Mouse (Mus musculus) kidney, embryonic 14.5 days (tissue): ENCODE measurements around the gene Inmt. TPM values are rescaled to one million over a fixed set of nuclear protein-coding genes. Genes with fewer than 3 reads are reported as not detected.

Experiments used
- ATAC-seq: fragments of 200-750 bp; cut with Nextera tagmentation; 2 replicates; pipeline ENCODE4 v1.8.0; 2017; ENCODE audit warnings: moderate number of reproducible peaks, mild to moderate bottlenecking, moderate TSS enrichment, moderate library complexity; ENCODE audit not compliant: low FRiP score, low TSS enrichment
- H3K27ac ChIP-seq: fragments of 300-500 bp; sonication (generic); 2 replicates; pipeline ENCODE4 v1.5.1; 2014; ENCODE audit warnings: low read depth, mild to moderate bottlenecking, low read length, moderate library complexity, mixed read lengths
- H3K27me3 ChIP-seq: fragments of 300-500 bp; sonication (generic); 2 replicates; pipeline ENCODE4 v1.6.1; 2014; ENCODE audit warnings: mild to moderate bottlenecking, low read length; ENCODE audit not compliant: control insufficient read depth, insufficient read depth
- H3K36me3 ChIP-seq: fragments of 300-500 bp; sonication (generic); 2 replicates; pipeline ENCODE4 v1.6.1; 2014; ENCODE audit warnings: low read length, mixed read lengths; ENCODE audit not compliant: control insufficient read depth, insufficient read depth
- H3K4me1 ChIP-seq: fragments of 300-500 bp; sonication (generic); 2 replicates; pipeline ENCODE4 v1.6.1; 2014; ENCODE audit warnings: low read length, mixed read lengths; ENCODE audit not compliant: control insufficient read depth, insufficient read depth
- H3K4me2 ChIP-seq: fragments of 300-500 bp; sonication (generic); replicated peaks from 2 replicates; pipeline ENCODE4 v1.6.1; 2014; ENCODE audit warnings: low read depth, mild to moderate bottlenecking, low read length
- H3K4me3 ChIP-seq: fragments of 300-500 bp; sonication (generic); 2 replicates; pipeline ENCODE4 v1.5.1; 2014; ENCODE audit warnings: mild to moderate bottlenecking, low read length
- H3K9ac ChIP-seq: fragments of 300-500 bp; sonication (generic); 2 replicates; pipeline ENCODE4 v1.6.1; 2014; ENCODE audit warnings: low read depth, mild to moderate bottlenecking, low read length, moderate library complexity
- H3K9me3 ChIP-seq: fragments of 300-500 bp; sonication (generic); 2 replicates; pipeline ENCODE4 v1.6.1; 2016; ENCODE audit warnings: low read length; ENCODE audit not compliant: control insufficient read depth
- WGBS: fragments of 180-500 bp; shearing (Covaris S2); extraction: QIAGEN DNeasy Blood & Tissue Kit; methylation state at CpG from one replicate; pipeline ENCODE4 v1.1.7; 2014; 5-methylcytosine and 5-hydroxymethylcytosine counted together
- polyA plus RNA-seq: library from polyadenylated mRNA; unstranded; fragments of >200 nt; fragmentation: Nextera tagmentation; extraction: Ambion mirVana; gene quantifications from 2 replicates; pipeline ENCODE4 v1.2.1, GENCODE M21; 2014

Gene Inmt
- polyA plus RNA-seq, 1 experiment from 2014 or later: 3.6 TPM

DNA sequence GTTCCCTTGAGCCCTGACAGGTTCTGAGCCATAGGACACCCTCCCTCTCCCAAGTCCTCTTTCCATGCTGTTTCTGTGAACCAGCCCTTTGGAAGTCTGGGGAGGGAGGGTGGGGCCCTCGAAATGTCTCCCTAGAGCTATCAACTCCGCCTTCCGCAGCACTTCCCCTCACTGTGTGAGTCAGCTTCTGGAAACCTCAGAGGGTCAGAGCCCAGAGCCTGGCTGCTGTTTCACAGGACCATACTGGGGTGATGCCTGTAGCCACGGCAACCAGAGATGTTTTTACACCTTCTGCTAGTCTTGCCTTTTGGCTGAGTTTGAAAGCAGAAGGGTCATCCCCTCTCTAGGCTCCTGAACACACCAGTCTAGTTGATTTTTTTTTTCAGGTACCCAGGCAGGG is 51.8 kb downstream of the Inmt start:
- Histone ChIP-seq H3K36me3 (no peaks in the 10 kb centered on the region), H3K4me3 (no peak overlapping the region), H3K27me3 (peaks cover 22% of the 10 kb centered on the region), H3K27ac (no peak overlapping the region), H3K9ac (no peak overlapping the region), H3K4me2 (no peak overlapping the region), H3K4me1 (no peaks in the 10 kb centered on the region), H3K9me3 (no peaks in the 10 kb centered on the region)
- WGBS: 30% methylated on average over 4 of the region's 4 CpGs
- ATAC-seq: no peak

Other genes starting within 250 kb of the Inmt start
- gene Nod1, start 202.4 kb downstream of the Inmt start, polyA plus RNA-seq: 1.8 and 3.6 TPM in 2 replicates
- 8.9 and 10.8 TPM in 2 replicates for gene Ggct, start 182.1 kb downstream of the Inmt start, polyA plus RNA-seq
- 105 and 153 TPM in 2 replicates for gene Gars, start 137.0 kb downstream of the Inmt start, polyA plus RNA-seq
- not detected in 2 replicates for gene Crhr2, start 42.0 kb downstream of the Inmt start, polyA plus RNA-seq
- gene Mindy4, start 28.3 kb upstream of the Inmt start, polyA plus RNA-seq: 10.5 and 17.7 TPM in 2 replicates
- gene Aqp1, start 161.4 kb upstream of the Inmt start, polyA plus RNA-seq: 2.8 and 5.5 TPM in 2 replicates
- not detected in 2 replicates for gene Ghrhr, start 201.3 kb upstream of the Inmt start, polyA plus RNA-seq